Comparison of ENCODE assay signal across 11 mouse cellular contexts in genomic region chr6:38787811-38788509, GRCm38 (mm10).
DNase-seq lines count a peak whose midpoint lies in the region; ATAC-seq lines count a peak whose summit lies in the region.
"Had no signal": no experiment of that assay in that cellular context is flagged by ENCODE, and none has a peak within 500 bp of the region (broad histone marks: within the 10 kb centered on the region; RNA-seq: fewer than 3 reads in every experiment).

No protein-coding gene starts in this region.

- H3K4me3 ChIP-seq in midbrain, embryonic 10.5 days = no peak overlapping the region
- H3K4me3 ChIP-seq in kidney, embryonic 16.5 days (ENCODE audit: low read length) = no peak overlapping the region

- H3K36me3 ChIP-seq in midbrain, embryonic 10.5 days = peaks cover 29% of the 10 kb centered on the region
- H3K36me3 ChIP-seq in kidney, embryonic 16.5 days (ENCODE audit: insufficient read depth, low read length) = peaks cover 8% of the 10 kb centered on the region

- H3K27me3 ChIP-seq in midbrain, embryonic 10.5 days (ENCODE audit: low read depth, poor library complexity, severe bottlenecking) = no peaks in the 10 kb centered on the region
- no peaks in the 10 kb centered on the region for H3K27me3 ChIP-seq in kidney, embryonic 16.5 days (ENCODE audit: insufficient read depth, low read length)

- no peak overlapping the region for H3K27ac ChIP-seq in midbrain, embryonic 10.5 days (replicated peaks)
- no peak overlapping the region for H3K27ac ChIP-seq in kidney, embryonic 16.5 days (ENCODE audit: low read length)

- peak; percentile 21 to 61 for DNase-seq in frontal cortex, adult 2 months (ENCODE audit: extremely low spot score in 1 of 2, low spot score in 1 of 2)
- no peak for DNase-seq in frontal cortex, postnatal 25 days (ENCODE audit: low spot score in 2 of 2)
- DNase-seq in 3134 (ENCODE audit: extremely low read depth, insufficient read length, low spot score) = peak; percentile 78
- peak; percentile 79 for DNase-seq in brain, adult 2 months (ENCODE audit: low read depth, low spot score)
- DNase-seq in heart, postnatal 10 days = peak; percentile 39 to 57
- no peak for DNase-seq in midbrain, embryonic 10.5 days (ENCODE audit: low spot score)
- no peak for DNase-seq in retina, embryonic 14.5 days (ENCODE audit: low spot score)
- DNase-seq: adrenal gland, postnatal 25 days; gastrocnemius, postnatal 25 days; thymus, postnatal 25 days had no signal

- no peak overlapping the region for H3K4me2 ChIP-seq in kidney, embryonic 16.5 days (replicated peaks; ENCODE audit: low read depth, low read length)

- WGBS in midbrain, embryonic 10.5 days = 91% methylated on average over 6 of the region's 6 CpGs
- 81% methylated on average over 6 of the region's 6 CpGs for WGBS in kidney, embryonic 16.5 days

- H3K9ac ChIP-seq in kidney, embryonic 16.5 days (replicated peaks; ENCODE audit: low read length) = no peak overlapping the region

- intact Hi-C loops in heart, postnatal 10 days (cut with DNase I) = no loop called here

- H3K4me1 ChIP-seq in midbrain, embryonic 10.5 days = no peaks in the 10 kb centered on the region; the same call in 1 of the 2 replicates
- H3K4me1 ChIP-seq in kidney, embryonic 16.5 days (ENCODE audit: insufficient read depth, low read length) = peaks cover 8% of the 10 kb centered on the region; the same call in 1 of the 2 replicates

- no peak for ATAC-seq in kidney, embryonic 16.5 days (ENCODE audit: low FRiP score, low TSS enrichment)

- no peaks in the 10 kb centered on the region for H3K9me3 ChIP-seq in midbrain, embryonic 10.5 days (replicated peaks)
- H3K9me3 ChIP-seq in kidney, embryonic 16.5 days (ENCODE audit: low read length) = no peaks in the 10 kb centered on the region

Comparison
In these comparisons a context has a peak if more than half of its experiments do, and no peak if none do; other contexts are left out.
1. DNase-seq: peak in frontal cortex, adult 2 months (2 of 2), 3134 (single experiment), brain, adult 2 months (single experiment) and heart, postnatal 10 days (2 of 2); none in frontal cortex, postnatal 25 days (0 of 2), midbrain, embryonic 10.5 days (single experiment) and retina, embryonic 14.5 days (single experiment).